Mouse (Mus musculus): Measurements from ENCODE around the gene Mrpl16. TPM values are rescaled to one million over a fixed set of nuclear protein-coding genes. Genes with fewer than 3 reads are reported as not detected.

The Mrpl16 gene
- polyA plus RNA-seq, 2 experiments: 30.3 to 50.7 TPM

GRCm38 (mm10) chr19:11788876-11789275 lies 18.7 kb downstream of the Mrpl16 start:
- Histone ChIP-seq H3K9me3 (ENCODE audit: control insufficient read depth, low read length) (no peaks in the 10 kb centered on the region), H3K27ac (replicated peaks; ENCODE audit: low read depth, low read length) (no peak overlapping the region), H3K4me3 (replicated peaks; ENCODE audit: low read length) (no peak overlapping the region), H3K36me3 (ENCODE audit: control insufficient read depth, insufficient read depth, low read length) (no peaks in the 10 kb centered on the region), H3K27me3 (ENCODE audit: control insufficient read depth, insufficient read depth, low read length) (no peaks in the 10 kb centered on the region), H3K4me2 (replicated peaks; ENCODE audit: low read depth, low read length, severe bottlenecking) (no peak overlapping the region), H3K4me1 (ENCODE audit: control insufficient read depth, insufficient read depth, low read length) (no peaks in the 10 kb centered on the region), H3K9ac (ENCODE audit: low read depth, low read length, severe bottlenecking) (no peak overlapping the region)
- no peak for DNase-seq (ENCODE audit: low spot score)
- 80% methylated on average over 6 of the region's 6 CpGs for WGBS
- TF ChIP-seq POLR2A (IDR thresholded peaks at IDR 0.05; ENCODE audit: borderline replicate concordance, extremely low read depth, insufficient read depth, insufficient read length): no peak
- ATAC-seq (ENCODE audit: low FRiP score, low read depth): no peak

DNA sequence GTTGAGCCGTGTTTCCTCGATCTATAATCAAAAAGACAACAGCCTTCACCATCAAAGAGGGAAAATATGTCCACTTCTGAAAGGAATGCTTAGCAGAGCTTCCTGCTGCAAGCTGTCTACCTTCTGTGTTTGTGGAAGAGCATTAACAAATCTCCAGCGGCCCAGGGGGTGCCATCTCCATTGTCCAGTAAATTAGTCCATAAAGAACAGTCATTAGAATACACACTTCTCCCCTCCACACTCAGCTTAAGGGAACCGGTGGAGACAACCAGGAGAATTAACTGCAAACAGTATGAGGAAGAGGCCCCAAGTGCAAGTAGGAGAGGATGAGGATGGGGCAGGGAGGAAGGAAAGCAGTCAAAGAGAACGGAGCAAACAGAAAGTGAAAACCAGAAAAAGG lies 21.6 kb downstream of the Mrpl16 start:
- no peaks in the 10 kb centered on the region for H3K4me1 ChIP-seq (ENCODE audit: control insufficient read depth, insufficient read depth, low read length)
- DNase-seq (ENCODE audit: low spot score) (no peak), ATAC-seq (ENCODE audit: low FRiP score, low read depth) (no peak)
- no peak overlapping the region for H3K4me3 ChIP-seq (replicated peaks; ENCODE audit: low read length)
- no peak overlapping the region for H3K27ac ChIP-seq (replicated peaks; ENCODE audit: low read depth, low read length)
- 69% methylated on average over 5 of the region's 5 CpGs for WGBS
- H3K27me3 ChIP-seq (ENCODE audit: control insufficient read depth, insufficient read depth, low read length): no peaks in the 10 kb centered on the region
- no peak overlapping the region for H3K9ac ChIP-seq (ENCODE audit: low read depth, low read length, severe bottlenecking)
- H3K36me3 ChIP-seq (ENCODE audit: control insufficient read depth, insufficient read depth, low read length): no peaks in the 10 kb centered on the region
- H3K4me2 ChIP-seq (replicated peaks; ENCODE audit: low read depth, low read length, severe bottlenecking): no peak overlapping the region
- TF ChIP-seq POLR2A (IDR thresholded peaks at IDR 0.05; ENCODE audit: borderline replicate concordance, extremely low read depth, insufficient read depth, insufficient read length): no peak
- H3K9me3 ChIP-seq (ENCODE audit: control insufficient read depth, low read length): no peaks in the 10 kb centered on the region

- no peaks in the 10 kb centered on the region for H3K27me3 ChIP-seq (ENCODE audit: control insufficient read depth, insufficient read depth, low read length)
- no peaks in the 10 kb centered on the region for H3K9me3 ChIP-seq (ENCODE audit: control insufficient read depth, low read length)
- no peak for ATAC-seq (ENCODE audit: low FRiP score, low read depth)
- H3K4me1 ChIP-seq (ENCODE audit: control insufficient read depth, insufficient read depth, low read length): no peaks in the 10 kb centered on the region
- no peak overlapping the region for H3K4me2 ChIP-seq (replicated peaks; ENCODE audit: low read depth, low read length, severe bottlenecking)
- H3K9ac ChIP-seq (ENCODE audit: low read depth, low read length, severe bottlenecking): no peak overlapping the region
- no peaks in the 10 kb centered on the region for H3K36me3 ChIP-seq (ENCODE audit: control insufficient read depth, insufficient read depth, low read length)
- no peak overlapping the region for H3K4me3 ChIP-seq (replicated peaks; ENCODE audit: low read length)
- no peak for DNase-seq (ENCODE audit: low spot score)
- no peak overlapping the region for H3K27ac ChIP-seq (replicated peaks; ENCODE audit: low read depth, low read length)
- TF ChIP-seq POLR2A (IDR thresholded peaks at IDR 0.05; ENCODE audit: borderline replicate concordance, extremely low read depth, insufficient read depth, insufficient read length): no peak
- WGBS: 64% methylated on average over 2 of the region's 2 CpGs
Measured at GRCm38 (mm10) chr19:11793741-11794359, 23.7 kb downstream of the Mrpl16 start.

DNA sequence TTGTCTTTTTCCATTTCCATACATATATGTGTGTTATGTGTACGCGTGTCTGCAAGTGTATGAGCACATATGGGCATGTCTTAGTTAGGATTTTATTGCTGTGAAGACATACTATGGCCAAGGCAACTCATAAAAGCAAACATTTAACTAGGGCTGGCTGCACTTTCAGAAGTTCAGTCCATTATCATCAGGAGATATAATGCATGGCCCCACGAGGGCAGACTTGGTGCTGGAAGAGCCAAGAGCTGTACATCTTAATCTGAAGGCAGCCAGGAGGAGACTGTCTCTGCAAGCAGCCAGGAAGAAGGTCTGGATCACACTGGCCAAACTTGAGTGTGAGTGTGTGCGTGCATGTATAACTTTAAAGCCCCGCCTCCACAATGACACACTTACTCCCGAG lies 24.3 kb downstream of the Mrpl16 start:
- DNase-seq (ENCODE audit: low spot score) (no peak), ATAC-seq (ENCODE audit: low FRiP score, low read depth) (no peak)
- no peak overlapping the region for H3K27ac ChIP-seq (replicated peaks; ENCODE audit: low read depth, low read length)
- H3K4me3 ChIP-seq (replicated peaks; ENCODE audit: low read length): no peak overlapping the region
- H3K36me3 ChIP-seq (ENCODE audit: control insufficient read depth, insufficient read depth, low read length): no peaks in the 10 kb centered on the region
- H3K9ac ChIP-seq (ENCODE audit: low read depth, low read length, severe bottlenecking): no peak overlapping the region
- H3K27me3 ChIP-seq (ENCODE audit: control insufficient read depth, insufficient read depth, low read length): no peaks in the 10 kb centered on the region
- TF ChIP-seq POLR2A (IDR thresholded peaks at IDR 0.05; ENCODE audit: borderline replicate concordance, extremely low read depth, insufficient read depth, insufficient read length): no peak
- 82% methylated on average over 6 of the region's 6 CpGs for WGBS
- H3K4me1 ChIP-seq (ENCODE audit: control insufficient read depth, insufficient read depth, low read length): no peaks in the 10 kb centered on the region
- H3K9me3 ChIP-seq (ENCODE audit: control insufficient read depth, low read length): no peaks in the 10 kb centered on the region
- H3K4me2 ChIP-seq (replicated peaks; ENCODE audit: low read depth, low read length, severe bottlenecking): no peak overlapping the region

GRCm38 (mm10) chr19:11800531-11801315 lies 30.5 kb downstream of the Mrpl16 start:
- Histone ChIP-seq H3K9me3 (ENCODE audit: control insufficient read depth, low read length) (no peaks in the 10 kb centered on the region), H3K27ac (replicated peaks; ENCODE audit: low read depth, low read length) (no peak overlapping the region), H3K4me2 (replicated peaks; ENCODE audit: low read depth, low read length, severe bottlenecking) (no peak overlapping the region), H3K4me1 (ENCODE audit: control insufficient read depth, insufficient read depth, low read length) (no peaks in the 10 kb centered on the region), H3K9ac (ENCODE audit: low read depth, low read length, severe bottlenecking) (no peak overlapping the region), H3K27me3 (ENCODE audit: control insufficient read depth, insufficient read depth, low read length) (no peaks in the 10 kb centered on the region), H3K36me3 (ENCODE audit: control insufficient read depth, insufficient read depth, low read length) (no peaks in the 10 kb centered on the region), H3K4me3 (replicated peaks; ENCODE audit: low read length) (no peak overlapping the region)
- TF ChIP-seq POLR2A (IDR thresholded peaks at IDR 0.05; ENCODE audit: borderline replicate concordance, extremely low read depth, insufficient read depth, insufficient read length): no peak
- ATAC-seq (ENCODE audit: low FRiP score, low read depth): no peak
- WGBS: 81% methylated on average over 8 of the region's 8 CpGs
- DNase-seq (ENCODE audit: low spot score): no peak

All from limb, embryonic 14.5 days (tissue).